Mouse (Mus musculus) NIH3T3 (cell line): ENCODE measurements at regions not wholly inside any gene's neighbourhood (a gene's known extent, or its start where the extent isn't known, plus 50 kb on each side); places are given as distances from the start of the nearest gene placed in this dataset.

Experiments
- DNase-seq: peaks from one replicate; pipeline ENCODE4 v3.0.0-alpha.2; 2012; ENCODE audit warnings: low read depth

- DNase-seq: peak; percentile 72
Observed at GRCm38 (mm10) chr7:59080109-59080508, 148.4 kb upstream of the Ube3a start.
